Mouse (Mus musculus) hematopoietic stem cell, adult 5-6 weeks (primary cell): ENCODE data around the gene Myh11. TPM values are rescaled to one million over a fixed set of nuclear protein-coding genes. Genes with fewer than 3 reads are reported as not detected.
A peak's percentile ranks its signal among the peaks of the same experiment; 100 is the strongest.

Source experiments
- ATAC-seq, 2 experiments: fragments of 125-278 bp in 1 of 2; replicated peaks in 1 of 2; 2 replicates each; pipeline ENCODE4 v1.8.0; 2016 to 2017; ENCODE audit warnings: inconsistent platforms in 2 of 2, mild to moderate bottlenecking in 2 of 2, moderate number of reproducible peaks in 2 of 2, low read depth in 1 of 2, moderate TSS enrichment in 1 of 2; ENCODE audit not compliant: low FRiP score in 2 of 2, poor library complexity in 2 of 2, severe bottlenecking in 2 of 2, insufficient read depth in 1 of 2, low TSS enrichment in 1 of 2
- total RNA-seq: library from RNA; stranded (forward); fragments of 172-1452, 232-1000 nt; gene quantifications from 2 replicates; pipeline ENCODE4 v1.2.3, GENCODE M21; 2017

Myh11 gene
- not detected in 2 replicates for total RNA-seq

- peak; percentile 61 to 72 for ATAC-seq
Measured at GRCm38 (mm10) chr16:14291223-14291622, at the start of gene Myh11. Myh11 (minus strand) TSS chr16:14291372.

GRCm38 (mm10) chr16:14328156-14328555, 37.0 kb upstream of the Myh11 start:
- ATAC-seq: no peak

DNA sequence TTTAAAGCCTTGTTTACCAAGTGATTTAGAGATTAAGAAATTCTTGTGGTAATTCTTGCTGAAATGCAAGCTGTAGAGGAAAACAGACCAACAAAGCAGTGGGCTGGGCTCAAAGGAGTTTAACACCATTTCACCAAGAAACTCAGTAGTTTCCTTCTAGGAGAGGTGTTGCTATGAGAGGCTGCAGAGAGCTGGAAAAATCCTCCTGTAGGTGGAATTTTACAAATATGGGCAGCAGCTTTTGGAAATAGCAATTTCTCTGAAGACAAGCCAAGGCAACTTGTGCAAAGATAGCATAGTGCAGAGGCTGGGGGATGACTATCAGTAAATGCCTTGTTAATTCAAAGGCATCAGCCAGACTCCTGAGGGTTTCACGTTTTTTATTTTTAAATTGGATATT, 29.3 kb upstream of the Myh11 start:
- ATAC-seq: no peak

DNA sequence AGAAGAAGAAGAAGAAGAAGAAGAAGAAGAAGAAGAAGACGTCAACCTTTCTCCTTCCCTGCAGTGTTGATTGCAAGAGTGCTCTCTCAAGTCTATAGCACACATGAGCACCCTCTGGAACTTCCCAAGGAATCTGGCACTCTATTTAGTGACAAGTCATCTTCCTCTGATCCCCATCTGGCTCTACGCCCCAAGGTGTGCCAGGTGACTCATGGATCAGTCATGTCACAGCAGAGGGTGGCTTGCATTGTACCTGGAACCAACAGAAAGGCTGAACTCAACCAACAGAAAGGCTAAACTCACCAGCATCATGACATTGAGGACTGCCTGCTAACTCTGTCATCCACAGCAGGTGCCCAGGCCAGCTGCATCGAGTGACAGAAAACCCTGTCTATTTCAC, 28.5 kb upstream of the Myh11 start:
- no peak for ATAC-seq

DNA sequence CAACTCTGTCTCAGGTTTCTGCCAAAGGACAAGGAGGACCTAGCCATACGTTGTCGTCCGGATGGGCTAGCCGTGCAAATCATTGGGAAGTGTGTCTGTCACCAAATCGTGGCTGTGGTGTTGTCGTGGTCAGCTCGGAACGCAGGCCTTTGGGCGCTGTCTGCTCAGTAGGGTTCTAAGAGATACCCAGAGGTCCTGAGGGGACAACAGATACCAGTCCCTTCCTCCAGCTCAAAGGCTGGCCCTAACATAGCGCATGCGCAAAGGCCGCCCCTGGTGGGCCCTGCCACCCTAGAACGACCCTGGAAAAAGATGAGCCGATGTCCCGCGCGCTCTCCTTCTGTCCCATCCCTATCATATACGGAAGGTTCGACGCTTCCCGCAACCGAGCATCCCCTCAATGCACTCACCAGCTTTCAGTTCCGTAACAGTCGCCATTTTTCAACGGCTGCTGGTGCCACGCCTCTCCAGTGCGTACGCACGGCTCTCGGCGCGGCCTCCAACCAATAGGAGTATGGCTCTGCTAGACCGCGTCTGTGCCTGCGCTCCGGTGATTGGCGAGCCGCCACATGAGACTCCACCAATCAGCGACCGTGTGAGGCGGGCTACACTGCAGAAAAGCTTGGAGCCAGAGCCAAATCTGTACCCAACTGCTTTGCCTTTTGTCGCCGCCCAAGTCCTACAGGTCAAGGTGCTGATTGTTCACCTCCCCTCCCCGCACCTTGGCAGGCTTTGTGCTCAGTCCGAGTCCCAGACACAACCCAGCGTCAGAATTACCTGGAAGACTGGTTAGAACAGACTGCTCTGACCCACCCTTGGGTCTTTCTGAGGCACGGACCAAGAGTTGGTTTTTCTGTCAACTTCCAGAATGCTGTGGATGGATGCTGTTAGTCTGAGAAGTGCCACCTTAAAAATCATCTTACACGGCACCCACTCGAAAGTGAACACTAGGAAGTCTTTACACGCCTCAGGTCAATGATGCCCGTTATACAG, 26.0 kb upstream of the Myh11 start, which contains the start of gene Fopnl:
TSS of gene Fopnl (minus strand) at position 522 of the 993 bp plus-strand sequence.
- ATAC-seq: peak; percentile 100

GRCm38 (mm10) chr16:14312914-14313313, 21.7 kb upstream of the Myh11 start:
- ATAC-seq: no peak

- ATAC-seq: no peak; a peak in 1 of 4 replicates
Measured at GRCm38 (mm10) chr16:14311371-14311770, 20.2 kb upstream of the Myh11 start.

GRCm38 (mm10) chr16:14309833-14310232, 18.7 kb upstream of the Myh11 start:
- ATAC-seq: no peak

DNA sequence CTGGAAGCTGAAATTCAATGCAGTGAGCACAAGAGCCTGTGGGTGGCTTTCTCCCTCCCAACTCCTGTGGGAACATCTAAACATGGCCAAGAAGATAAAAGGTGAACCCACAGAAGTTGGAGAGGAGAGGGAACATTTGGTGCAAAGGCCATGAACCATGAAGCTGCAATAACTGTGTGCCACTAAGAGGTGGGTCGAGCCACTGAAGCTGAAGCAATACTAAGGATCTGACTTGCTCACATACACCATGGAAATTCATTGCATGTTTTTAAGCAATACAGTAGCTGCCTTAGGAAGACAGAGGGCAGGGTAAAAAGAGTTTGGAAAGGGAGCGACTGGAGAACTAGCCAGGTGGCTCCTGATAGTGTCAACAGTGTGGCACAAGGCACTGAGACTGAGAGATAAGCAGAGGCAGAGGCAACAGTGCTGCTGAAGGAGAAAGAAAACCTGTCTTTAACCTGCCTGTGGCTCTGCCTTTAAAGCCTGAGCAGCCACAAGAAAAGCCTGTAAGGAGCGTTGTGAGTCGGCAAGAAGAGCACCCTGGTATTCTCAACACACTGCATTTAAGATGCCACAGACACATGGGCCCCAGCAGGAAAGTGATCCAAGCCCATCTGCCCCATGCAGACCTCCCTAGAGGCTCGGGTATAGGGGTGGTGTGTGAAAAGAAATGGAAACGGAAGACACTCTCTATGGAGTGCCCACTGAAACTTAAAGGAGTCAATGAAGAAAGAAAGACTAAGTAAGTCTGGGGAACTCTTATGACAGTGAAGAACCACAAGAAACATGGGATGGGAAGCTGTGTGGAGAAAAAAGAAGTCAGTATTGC, 17.3 kb upstream of the Myh11 start:
- ATAC-seq: peak in 1 of 2 experiments; percentile 6; a peak in 1 of 4 replicates

DNA sequence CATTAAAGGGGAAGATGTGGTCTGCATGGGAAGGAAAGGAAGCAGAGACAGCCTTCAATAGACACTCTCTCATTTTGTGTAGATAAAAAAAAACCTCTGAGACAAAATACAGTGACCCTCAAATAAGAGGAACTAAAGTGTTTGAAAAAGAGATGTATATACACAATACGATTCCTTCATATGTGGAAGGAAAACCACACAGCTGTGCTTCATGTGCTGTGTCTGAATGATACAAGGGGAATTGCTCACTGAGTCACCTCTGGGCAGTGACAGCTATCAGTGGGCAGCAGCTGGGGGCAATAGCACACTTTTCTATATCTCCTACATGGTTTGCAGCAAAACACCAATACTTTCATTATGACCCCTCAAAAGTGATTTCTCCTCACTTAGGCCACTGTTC, 16.2 kb upstream of the Myh11 start:
- ATAC-seq: peak; percentile 62 to 65

DNA sequence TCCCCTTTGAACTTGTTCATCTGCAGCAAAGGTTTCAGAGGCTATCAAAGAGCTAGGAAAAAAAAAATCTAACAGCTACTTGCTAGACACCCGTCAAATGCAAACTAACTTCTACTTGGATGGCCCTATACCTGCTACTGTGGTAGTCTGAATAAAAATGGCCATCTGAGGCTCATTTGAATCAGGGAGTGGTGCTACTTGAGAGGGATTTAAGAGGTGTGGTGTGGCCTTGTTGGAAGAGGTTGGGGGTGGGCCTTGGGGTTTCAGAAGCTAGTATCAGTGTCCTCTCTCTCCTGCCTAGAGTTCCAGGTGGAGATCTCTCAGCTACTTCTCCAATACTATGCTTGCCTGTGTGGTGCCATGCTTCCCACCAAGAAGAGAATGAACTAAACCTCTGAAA, 15.3 kb upstream of the Myh11 start:
- ATAC-seq: no peak

DNA sequence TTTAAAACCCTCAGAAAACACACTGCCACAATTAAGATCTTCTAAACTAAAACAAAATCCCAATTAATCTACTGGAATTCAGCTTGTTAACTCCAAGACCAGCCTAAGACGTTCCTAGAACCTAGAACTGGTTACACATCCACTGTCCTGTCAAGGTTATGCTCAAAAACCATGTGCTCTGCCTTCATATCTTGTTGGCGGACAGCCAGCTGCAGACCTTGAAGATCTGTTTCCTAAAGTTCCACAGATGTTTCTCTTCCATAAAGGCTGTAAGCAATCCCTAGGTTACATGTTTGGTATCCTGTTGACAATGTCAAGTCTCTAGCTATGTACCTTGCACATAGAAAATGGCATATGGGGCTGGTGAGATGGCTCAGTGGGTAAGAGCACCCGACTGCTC, 13.6 kb upstream of the Myh11 start:
- no peak for ATAC-seq

DNA sequence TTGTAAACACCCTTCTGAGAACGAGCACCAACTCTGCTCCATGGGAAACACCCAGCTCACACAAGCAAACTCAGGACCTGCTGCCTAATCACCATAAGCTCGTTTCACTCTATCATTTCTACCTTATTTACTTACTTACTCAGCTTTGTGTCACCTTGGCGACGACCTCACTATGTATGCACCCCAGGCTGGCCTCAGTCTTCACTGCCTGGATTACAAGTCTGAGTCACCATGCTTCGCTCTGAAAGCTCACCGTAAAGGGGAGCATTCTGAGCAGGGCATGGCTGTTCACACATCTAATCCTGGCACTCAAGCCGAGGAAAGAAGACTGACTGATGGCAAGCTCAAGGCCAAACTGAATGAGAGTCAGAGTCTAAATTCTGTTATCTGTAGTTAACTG, 12.5 kb upstream of the Myh11 start:
- no peak for ATAC-seq

GRCm38 (mm10) chr16:14303148-14303547, 12.0 kb upstream of the Myh11 start:
- ATAC-seq: no peak

GRCm38 (mm10) chr16:14298461-14298860, 7.3 kb upstream of the Myh11 start:
- no peak for ATAC-seq

DNA sequence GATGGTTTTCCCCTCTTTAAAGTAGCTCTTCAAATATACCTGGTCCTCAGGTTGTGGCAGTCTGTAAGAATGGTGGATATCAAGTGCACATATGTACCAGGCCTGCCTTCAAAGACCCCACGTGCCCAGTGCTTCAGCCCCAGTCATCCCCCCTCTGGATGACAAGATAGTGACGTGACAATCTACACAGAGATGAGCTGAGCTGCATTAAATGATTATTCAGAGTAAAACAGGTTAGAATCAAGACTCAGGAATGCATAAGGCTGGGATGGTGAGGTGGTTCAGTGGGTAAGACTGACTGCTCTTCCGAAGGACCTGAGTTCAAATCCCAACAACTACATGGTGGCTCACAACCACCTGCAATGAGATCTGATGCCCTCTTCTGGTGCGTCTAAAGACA, 6.6 kb upstream of the Myh11 start:
- ATAC-seq: no peak

DNA sequence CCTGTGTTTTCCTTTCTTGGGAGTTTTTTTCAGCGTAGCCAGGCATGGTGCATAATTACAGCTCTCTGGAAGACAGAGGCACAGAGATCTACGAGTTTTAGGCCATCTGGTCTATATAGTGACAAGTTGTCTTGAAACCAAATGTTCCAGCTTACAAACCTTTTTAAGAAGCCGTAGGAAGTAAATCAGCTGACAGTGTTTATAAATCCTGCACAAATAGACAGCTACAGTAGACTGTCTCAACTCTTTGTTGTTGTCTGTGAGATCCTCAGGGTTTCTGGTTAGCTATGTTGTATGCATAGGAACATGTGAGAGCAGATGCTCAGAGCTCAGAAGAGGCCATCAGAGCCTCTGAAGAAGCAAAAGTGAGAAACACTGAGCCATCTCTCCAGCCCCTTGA, 6.0 kb upstream of the Myh11 start:
- ATAC-seq: no peak

- ATAC-seq: no peak
Measured at GRCm38 (mm10) chr16:14296544-14297124, 5.5 kb upstream of the Myh11 start.
